Mouse (Mus musculus): ENCODE data around the gene Wdr4.

GRCm38 (mm10) chr17:31563632-31564014, 43.8 kb upstream of the Wdr4 start:
- TF ChIP-seq POLR2A (IDR thresholded peaks at IDR 0.05; ENCODE audit: low read depth, low read length) (no peak), CTCF (IDR thresholded peaks at IDR 0.05; ENCODE audit: extremely low read depth, insufficient read depth, insufficient read length, insufficient replicate concordance) (no peak)

Measured in spleen, adult 2 months (tissue).